Mouse (Mus musculus): ENCODE data around the gene Clk4.

Clk4 gene

GRCm38 (mm10) chr11:51311846-51312245 lies 50.3 kb downstream of the Clk4 start:
- no peak for DNase-seq (ENCODE audit: low read depth)

- DNase-seq (ENCODE audit: low read depth) = no peak
Measured at GRCm38 (mm10) chr11:51315991-51316810, 54.7 kb downstream of the Clk4 start.

DNA sequence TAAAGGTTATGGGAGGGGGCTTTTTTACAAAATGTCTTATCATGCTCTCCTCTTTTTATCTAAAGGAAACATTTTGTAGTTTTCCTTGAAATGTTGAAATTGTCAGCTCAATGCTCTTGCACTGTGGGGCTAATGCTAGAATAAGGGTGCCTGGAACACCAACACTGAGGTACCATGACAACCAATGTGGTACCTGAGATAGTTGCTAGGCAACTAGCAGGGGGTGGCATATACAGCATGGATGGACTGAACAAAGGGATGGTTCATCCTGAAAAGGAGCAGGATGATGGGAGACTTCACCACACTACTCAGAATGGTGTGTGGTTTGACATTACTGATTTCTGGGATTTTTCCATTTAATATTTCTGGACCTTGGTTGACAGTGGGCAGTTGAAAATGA lies 59.1 kb downstream of the Clk4 start:
- DNase-seq (ENCODE audit: low read depth) = no peak

DNA sequence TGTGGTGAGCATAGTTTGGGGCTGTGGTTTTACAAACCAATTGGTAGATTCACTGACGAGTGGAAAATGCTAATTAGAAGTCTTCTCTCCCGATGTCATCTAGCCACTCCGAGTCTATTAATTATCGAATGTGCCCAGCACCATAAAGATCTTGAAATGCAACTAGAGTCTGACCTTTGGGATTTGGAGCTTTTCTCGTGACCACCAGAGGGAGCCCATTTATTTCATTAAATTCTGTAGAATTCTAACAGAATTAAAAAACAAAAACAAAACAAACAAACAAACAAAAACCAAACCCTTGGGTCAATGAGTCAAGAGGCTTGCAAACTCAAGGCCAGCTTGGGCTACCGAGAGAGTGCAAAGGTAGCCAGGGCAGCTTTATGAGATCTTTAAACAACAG lies 65.4 kb downstream of the Clk4 start:
- DNase-seq (ENCODE audit: low read depth) = no peak

DNA sequence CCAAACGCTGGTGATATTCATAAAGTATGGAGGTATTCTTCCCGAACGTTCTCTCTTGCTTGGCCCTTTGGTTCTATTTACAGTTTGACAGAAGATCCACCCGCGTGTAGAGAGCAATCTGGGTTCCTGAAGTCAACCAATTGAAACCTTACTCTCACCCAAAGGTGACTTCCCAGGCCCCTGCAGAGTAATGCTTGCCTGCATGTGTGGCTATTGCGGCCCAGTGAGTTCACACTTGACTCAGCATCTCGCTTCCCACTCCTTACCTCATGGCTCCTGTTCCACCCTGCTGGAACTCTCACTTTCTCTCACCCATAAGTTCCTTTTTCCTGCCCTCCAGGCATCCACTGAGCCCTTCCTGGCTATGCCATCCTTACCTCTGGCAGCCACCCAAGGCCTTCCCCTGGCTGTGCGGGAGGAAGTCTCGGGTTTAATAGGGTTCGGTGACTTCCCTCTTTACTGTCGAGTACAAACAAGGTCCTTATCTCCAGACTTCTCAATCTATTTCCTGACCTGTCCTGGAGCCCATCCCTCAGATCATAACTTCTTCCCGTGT lies 66.9 kb downstream of the Clk4 start:
- no peak for DNase-seq (ENCODE audit: low read depth)

DNA sequence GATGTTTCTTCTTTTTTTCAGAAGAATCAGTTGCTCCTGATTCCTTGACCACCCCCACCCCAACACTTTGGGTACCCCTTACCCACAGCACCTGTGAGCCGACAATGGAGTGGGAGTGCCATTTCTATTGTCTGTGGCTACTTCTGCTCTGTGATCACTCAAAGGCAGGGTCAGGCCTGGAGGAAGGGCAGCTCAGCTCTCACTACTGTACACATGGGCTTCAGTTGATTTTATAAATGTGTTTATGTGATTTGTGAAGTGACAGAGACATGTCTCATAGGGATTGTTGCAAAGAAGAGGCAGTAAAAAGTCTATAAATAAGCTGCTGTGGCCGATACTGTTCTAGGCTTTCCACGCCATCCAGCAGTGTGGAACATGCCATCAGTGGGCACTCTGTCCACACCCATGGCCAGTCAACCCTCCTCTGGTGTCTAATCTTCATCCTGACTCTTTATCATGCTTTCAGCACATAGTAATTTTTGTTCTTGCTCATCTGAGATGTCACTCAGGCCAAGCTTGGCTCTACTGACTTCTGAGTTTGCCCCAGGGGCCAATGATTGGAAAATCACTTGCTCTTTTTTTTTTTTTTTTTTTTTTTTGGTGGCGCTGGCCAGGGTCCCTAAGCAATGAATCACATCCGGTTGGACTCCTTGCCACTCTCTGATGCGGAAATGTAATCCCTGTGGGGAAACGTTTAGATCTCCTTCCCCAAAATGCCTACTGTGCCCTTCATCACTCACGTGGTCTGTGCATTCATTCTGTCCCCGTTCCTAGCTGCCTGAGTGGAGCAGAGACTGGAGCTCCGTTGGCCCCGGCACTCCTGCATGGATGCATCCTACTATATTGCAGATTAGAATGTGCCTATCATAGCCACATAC lies 68.5 kb downstream of the Clk4 start:
- DNase-seq (ENCODE audit: low read depth) = no peak

Measured in c-Kit-positive CD71-positive TER-119-negative erythroid progenitor cells, embryonic 14.5 days (primary cell).